ENCODE assay signal across 23 mouse cellular contexts in the genomic region with DNA sequence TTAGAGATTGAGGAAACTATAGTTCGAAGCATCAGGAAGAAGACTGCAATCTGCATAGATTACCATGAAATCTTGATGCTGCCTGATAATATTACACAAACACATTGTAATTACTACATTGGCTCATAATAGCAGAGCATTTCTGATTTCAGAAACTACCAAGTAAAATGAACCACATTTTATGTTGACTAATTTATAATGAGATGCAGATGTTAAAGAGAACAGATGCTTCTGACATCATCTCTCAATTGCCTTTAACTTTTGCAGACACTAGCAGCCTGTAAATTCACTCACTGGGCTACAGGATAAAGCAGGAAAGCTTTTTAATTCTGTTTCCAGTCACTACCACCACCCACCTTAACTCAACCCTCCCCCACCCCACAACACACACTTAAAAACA. TPM values are rescaled to one million over a fixed set of nuclear protein-coding genes. Genes with fewer than 3 reads are reported as not detected.
DNase-seq lines count a peak whose midpoint lies in the region; ATAC-seq and TF ChIP-seq lines count a peak whose summit lies in the region.
"Had no signal": no experiment of that assay in that cellular context is flagged by ENCODE, and none has a peak within 500 bp of the region (broad histone marks: within the 10 kb centered on the region; RNA-seq: fewer than 3 reads in every experiment).

No protein-coding gene starts in this region.

- peak; percentile 57 for ATAC-seq in forebrain, embryonic 14.5 days
- ATAC-seq in lung, postnatal 0 days, result no peak
- ATAC-seq in forebrain, postnatal 0 days, result peak; percentile 53
- ATAC-seq: CD4-positive, CD25-positive, alpha-beta regulatory T cell, adult 4 months; hindbrain, embryonic 16.5 days; inflammation-experienced regulatory T-cells, adult 6 months; intestine, postnatal 0 days had no signal

- H3K9ac ChIP-seq in forebrain, embryonic 14.5 days (ENCODE audit: low read length), result no peak overlapping the region
- no peak overlapping the region for H3K9ac ChIP-seq in lung, postnatal 0 days (replicated peaks; ENCODE audit: low read depth)
- H3K9ac ChIP-seq in forebrain, postnatal 0 days, result no peak overlapping the region
- H3K9ac ChIP-seq: embryonic facial prominence, embryonic 13.5 days; heart, embryonic 13.5 days had no signal

- no peak overlapping the region for H3K4me3 ChIP-seq in forebrain, embryonic 14.5 days (ENCODE audit: low read depth, low read length)
- H3K4me3 ChIP-seq in forebrain, embryonic 10.5 days, result no peak overlapping the region
- H3K4me3 ChIP-seq in lung, postnatal 0 days (ENCODE audit: low read depth, low read length), result no peak overlapping the region
- no peak overlapping the region for H3K4me3 ChIP-seq in forebrain, postnatal 0 days (ENCODE audit: low read depth, low read length)
- no peak overlapping the region for H3K4me3 ChIP-seq in left cerebral cortex, adult 2 months
- H3K4me3 ChIP-seq: embryonic facial prominence, embryonic 13.5 days; heart, embryonic 13.5 days had no signal

- no peaks in the 10 kb centered on the region for H3K27me3 ChIP-seq in forebrain, embryonic 14.5 days (replicated peaks; ENCODE audit: control insufficient read depth, insufficient read depth, low read length)
- H3K27me3 ChIP-seq in forebrain, embryonic 10.5 days (ENCODE audit: poor library complexity, severe bottlenecking), result no peaks in the 10 kb centered on the region
- H3K27me3 ChIP-seq in lung, postnatal 0 days (replicated peaks; ENCODE audit: insufficient read depth, low read length), result no peaks in the 10 kb centered on the region
- H3K27me3 ChIP-seq in forebrain, postnatal 0 days (ENCODE audit: insufficient read depth, low read length), result no peaks in the 10 kb centered on the region
- H3K27me3 ChIP-seq: embryonic facial prominence, embryonic 13.5 days; heart, embryonic 13.5 days had no signal

- WGBS in forebrain, embryonic 14.5 days, result 80% methylated on average over 1 of the region's 1 CpGs
- WGBS in forebrain, embryonic 10.5 days, result 98% methylated on average over 1 of the region's 1 CpGs
- 75% methylated on average over 1 of the region's 1 CpGs for WGBS in lung, postnatal 0 days
- WGBS in forebrain, postnatal 0 days, result 67% methylated on average over 1 of the region's 1 CpGs

- TF ChIP-seq EP300 in lung, postnatal 0 days (IDR thresholded peaks at IDR 0.05), result no peak

- TF ChIP-seq POLR2A in brain, embryonic 14.5 days (IDR thresholded peaks at IDR 0.05; ENCODE audit: borderline replicate concordance, extremely low read depth, insufficient read depth, insufficient read length, poor library complexity, severe bottlenecking), result no peak

- H3K4me2 ChIP-seq in forebrain, embryonic 14.5 days (ENCODE audit: low read length), result no peak overlapping the region
- H3K4me2 ChIP-seq in lung, postnatal 0 days (replicated peaks; ENCODE audit: low read depth, low read length), result no peak overlapping the region
- H3K4me2 ChIP-seq in forebrain, postnatal 0 days (ENCODE audit: low read depth), result no peak overlapping the region
- H3K4me2 ChIP-seq: embryonic facial prominence, embryonic 13.5 days; heart, embryonic 13.5 days had no signal

- no peaks in the 10 kb centered on the region for H3K4me1 ChIP-seq in forebrain, embryonic 14.5 days (ENCODE audit: control insufficient read depth, insufficient read depth, low read length)
- H3K4me1 ChIP-seq in forebrain, embryonic 10.5 days, result no peaks in the 10 kb centered on the region
- H3K4me1 ChIP-seq in lung, postnatal 0 days (ENCODE audit: insufficient read depth, low read depth, low read length), result no peaks in the 10 kb centered on the region
- no peaks in the 10 kb centered on the region; the same call in 1 of the 2 replicates for H3K4me1 ChIP-seq in forebrain, postnatal 0 days (ENCODE audit: insufficient read depth)
- H3K4me1 ChIP-seq: heart, embryonic 13.5 days had no signal

- no peaks in the 10 kb centered on the region for H3K36me3 ChIP-seq in forebrain, embryonic 14.5 days (ENCODE audit: control insufficient read depth, insufficient read depth, low read length)
- peaks cover 6% of the 10 kb centered on the region; the same call in 1 of the 2 replicates for H3K36me3 ChIP-seq in forebrain, embryonic 10.5 days (replicated peaks)
- H3K36me3 ChIP-seq in lung, postnatal 0 days (ENCODE audit: insufficient read depth, low read length), result no peaks in the 10 kb centered on the region
- H3K36me3 ChIP-seq in forebrain, postnatal 0 days (ENCODE audit: insufficient read depth), result no peaks in the 10 kb centered on the region
- H3K36me3 ChIP-seq: G1E had no signal

- no peak overlapping the region for H3K27ac ChIP-seq in forebrain, embryonic 14.5 days (ENCODE audit: low read depth, low read length)
- H3K27ac ChIP-seq in forebrain, embryonic 10.5 days, result no peak overlapping the region
- H3K27ac ChIP-seq in lung, postnatal 0 days (ENCODE audit: low read length), result no peak overlapping the region
- no peak overlapping the region for H3K27ac ChIP-seq in forebrain, postnatal 0 days (ENCODE audit: low read depth, low read length)
- no peak overlapping the region for H3K27ac ChIP-seq in left cerebral cortex, adult 2 months
- H3K27ac ChIP-seq: embryonic facial prominence, embryonic 13.5 days; heart, embryonic 13.5 days had no signal

- no peaks in the 10 kb centered on the region for H3K9me3 ChIP-seq in forebrain, embryonic 14.5 days (replicated peaks; ENCODE audit: control insufficient read depth, low read length)
- no peaks in the 10 kb centered on the region for H3K9me3 ChIP-seq in forebrain, embryonic 10.5 days
- no peaks in the 10 kb centered on the region for H3K9me3 ChIP-seq in lung, postnatal 0 days (ENCODE audit: low read length)
- no peaks in the 10 kb centered on the region for H3K9me3 ChIP-seq in forebrain, postnatal 0 days (ENCODE audit: low read length)
- H3K9me3 ChIP-seq: embryonic facial prominence, embryonic 13.5 days; heart, embryonic 13.5 days had no signal

- intact Hi-C loops in left cerebral cortex, adult 2 months (cut with DNase I), result no loop called here

- DNase-seq in forebrain, embryonic 14.5 days (ENCODE audit: low spot score), result peak; percentile 41
- DNase-seq in forebrain, embryonic 10.5 days (ENCODE audit: extremely low spot score, low spot score), result no peak
- peak; percentile 12 for DNase-seq in lung, postnatal 0 days (ENCODE audit: low spot score)
- DNase-seq in lung, postnatal 14 days, result no peak
- DNase-seq in brain, embryonic 14.5 days (ENCODE audit: low read depth), result peak; percentile 28
- no peak for DNase-seq in forebrain, postnatal 0 days
- no peak for DNase-seq in kidney, adult 11 months
- DNase-seq in left cerebral cortex, adult 2 months (ENCODE audit: extremely low spot score in 1 of 2, low spot score in 2 of 2), result no peak
- DNase-seq: adrenal gland, postnatal 10 days; B cell, adult 2 months; cerebellum, adult 18-20 months; cerebellum, adult 9-11 months; cerebellum, postnatal 36 days; gastrocnemius, postnatal 36 days; heart, adult 11 months; heart, postnatal 36 days had no signal

- no peak for TF ChIP-seq CTCF in lung, postnatal 0 days (IDR thresholded peaks at IDR 0.05)
- TF ChIP-seq CTCF in brain, embryonic 14.5 days (IDR thresholded peaks at IDR 0.05; ENCODE audit: borderline replicate concordance, extremely low read depth, insufficient read depth, insufficient read length), result no peak
- no peak for TF ChIP-seq CTCF in forebrain, postnatal 0 days (IDR thresholded peaks at IDR 0.05; ENCODE audit: low read depth)
- TF ChIP-seq CTCF in left cerebral cortex, adult 2 months (IDR thresholded peaks at IDR 0.05), result no peak

RNA-seq across cellular contexts. Expression of a gene that starts 6.9 kb away (rescaled TPM):
- 9.0 and 9.4 TPM in 2 replicates for polyA plus RNA-seq in forebrain, embryonic 14.5 days (2014; fragmentation: Nextera tagmentation; extraction: Ambion mirVana)
- 8.5 and 8.6 TPM in 2 replicates for polyA plus RNA-seq in forebrain, embryonic 10.5 days (2016; fragmentation: Nextera tagmentation; extraction: Ambion mirVana)
- polyA plus RNA-seq in lung, postnatal 0 days (2015; fragmentation: Nextera tagmentation; extraction: Ambion mirVana), result 4.8 and 6.4 TPM in 2 replicates
- polyA plus RNA-seq in brain, embryonic 14.5 days (2012; rRNA removed), result 6.8 and 8.4 TPM in 2 replicates
- total RNA-seq in forebrain, postnatal 0 days (2014; rRNA removed), result 21.2 and 26.6 TPM in 2 replicates
- 7.9 and 9.0 TPM in 2 replicates for polyA plus RNA-seq in forebrain, postnatal 0 days (2015; fragmentation: Nextera tagmentation; extraction: Ambion mirVana)
- 10 to 100 TPM; 24.4 to 28.9 TPM for total RNA-seq in left cerebral cortex, adult 2 months (2021)
- polyA plus RNA-seq: G1E had no signal

Comparison
In these comparisons a context has a peak if more than half of its experiments do, and no peak if none do; other contexts are left out.
1. DNase-seq: peak in forebrain, embryonic 14.5 days (single experiment), lung, postnatal 0 days (single experiment) and brain, embryonic 14.5 days (single experiment); none in forebrain, embryonic 10.5 days (single experiment), lung, postnatal 14 days (single experiment), forebrain, postnatal 0 days (single experiment), kidney, adult 11 months (single experiment) and left cerebral cortex, adult 2 months (0 of 2).